ENCODE assay signal across 9 mouse cellular contexts in the genomic region with DNA sequence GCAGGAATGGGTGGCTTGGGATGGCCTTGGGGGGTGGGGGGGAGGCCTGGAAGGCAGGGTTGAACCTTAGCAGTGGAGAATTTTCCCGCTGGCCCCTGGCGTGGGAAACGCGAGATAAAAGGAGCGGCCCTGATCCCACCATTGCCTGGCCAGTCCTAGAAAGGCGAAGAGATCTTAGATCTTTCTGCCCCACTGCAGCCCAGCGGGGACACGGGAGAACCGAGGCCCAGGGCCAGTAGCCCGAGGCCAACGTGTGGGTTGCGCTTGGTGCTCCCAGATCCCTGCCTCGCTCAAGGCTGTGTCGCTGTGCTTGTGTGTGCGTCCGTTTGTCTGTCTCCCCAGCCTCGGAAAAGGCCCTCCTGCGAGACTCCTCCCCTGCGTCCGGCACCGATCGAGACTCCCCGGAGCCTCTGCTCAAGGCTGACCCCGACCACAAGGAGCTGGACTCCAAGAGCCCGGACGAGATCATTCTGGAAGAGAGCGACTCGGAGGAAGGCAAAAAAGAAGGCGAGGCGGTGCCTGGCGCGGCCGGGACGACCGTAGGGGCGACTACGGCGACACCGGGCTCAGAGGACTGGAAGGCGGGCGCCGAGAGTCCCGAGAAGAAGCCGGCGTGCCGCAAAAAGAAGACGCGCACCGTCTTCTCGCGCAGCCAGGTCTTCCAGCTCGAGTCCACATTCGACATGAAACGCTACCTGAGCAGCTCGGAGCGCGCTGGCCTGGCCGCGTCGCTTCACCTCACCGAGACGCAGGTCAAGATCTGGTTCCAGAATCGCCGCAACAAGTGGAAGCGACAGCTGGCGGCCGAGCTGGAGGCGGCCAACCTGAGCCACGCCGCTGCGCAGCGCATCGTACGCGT. TPM values are rescaled to one million over a fixed set of nuclear protein-coding genes. Genes with fewer than 3 reads are reported as not detected.
DNase-seq lines count a peak whose midpoint lies in the region; ATAC-seq and TF ChIP-seq lines count a peak whose summit lies in the region.
"Had no signal": no experiment of that assay in that cellular context is flagged by ENCODE, and none has a peak within 500 bp of the region (broad histone marks: within the 10 kb centered on the region; RNA-seq: fewer than 3 reads in every experiment).

No protein-coding gene starts in this region.

- no peaks in the 10 kb centered on the region for H3K36me3 ChIP-seq in heart, postnatal 0 days (replicated peaks; ENCODE audit: control insufficient read depth, insufficient read depth, low read length)
- no peaks in the 10 kb centered on the region for H3K36me3 ChIP-seq in liver, embryonic 16.5 days (ENCODE audit: control insufficient read depth, insufficient read depth)

- WGBS in heart, postnatal 0 days: under 1% methylated on average over 74 of the region's 75 CpGs
- under 1% methylated on average over 75 of the region's 75 CpGs for WGBS in liver, embryonic 16.5 days (ENCODE audit: insufficient replicate concordance)

- TF ChIP-seq CTCF in heart, postnatal 0 days (IDR thresholded peaks at IDR 0.05; ENCODE audit: low read depth): no peak

- ATAC-seq in heart, postnatal 0 days (ENCODE audit: insufficient read depth, low read depth): no peak
- no peak for ATAC-seq in liver, embryonic 16.5 days (ENCODE audit: low read depth)
- no peak for ATAC-seq in monocyte, adult 5-6 weeks (replicated peaks; ENCODE audit: insufficient number of reproducible peaks, low FRiP score, low TSS enrichment, poor library complexity, severe bottlenecking)

- H3K4me2 ChIP-seq in heart, postnatal 0 days (ENCODE audit: low read depth, low read length): peak overlapping the region; percentile 67
- peak overlapping the region; percentile 39; the same call in 1 of the 2 replicates for H3K4me2 ChIP-seq in liver, embryonic 16.5 days (ENCODE audit: low read depth, low read length)

- no peak overlapping the region for H3K9ac ChIP-seq in heart, postnatal 0 days (replicated peaks; ENCODE audit: low read depth, low read length)
- no peak overlapping the region for H3K9ac ChIP-seq in liver, embryonic 16.5 days (ENCODE audit: low read depth, low read length)

- H3K9me3 ChIP-seq in heart, postnatal 0 days (replicated peaks; ENCODE audit: control insufficient read depth, low read length): no peaks in the 10 kb centered on the region
- no peaks in the 10 kb centered on the region for H3K9me3 ChIP-seq in liver, embryonic 16.5 days (replicated peaks; ENCODE audit: control insufficient read depth, low read length)

- peak overlapping the region; percentile 45 for H3K4me3 ChIP-seq in heart, postnatal 0 days (ENCODE audit: low read depth, low read length)
- peak overlapping the region; percentile 11; the same call in 1 of the 2 replicates for H3K4me3 ChIP-seq in liver, embryonic 16.5 days (ENCODE audit: low read depth, low read length)

- H3K27ac ChIP-seq in heart, postnatal 0 days (ENCODE audit: low read depth): no peak overlapping the region
- H3K27ac ChIP-seq in liver, embryonic 16.5 days (ENCODE audit: low read length): no peak overlapping the region

- peak; percentile 27 to 30 for DNase-seq in cerebellum, postnatal 14 days
- DNase-seq in cerebellum, adult 9-10 months: no peak
- DNase-seq in R1 (ENCODE audit: low read depth, low spot score): peak; percentile 55
- DNase-seq in heart, postnatal 0 days (ENCODE audit: low spot score): no peak
- DNase-seq in layer of hippocampus, postnatal 36 days: no peak
- no peak for DNase-seq in thymus, postnatal 25 days

- peaks cover 99% of the 10 kb centered on the region for H3K27me3 ChIP-seq in heart, postnatal 0 days (ENCODE audit: control insufficient read depth, insufficient read depth, low read length)
- H3K27me3 ChIP-seq in liver, embryonic 16.5 days (ENCODE audit: control insufficient read depth, insufficient read depth, low read depth, low read length): peaks cover 99% of the 10 kb centered on the region

- H3K4me1 ChIP-seq in heart, postnatal 0 days (ENCODE audit: control insufficient read depth, insufficient read depth): peaks cover 23% of the 10 kb centered on the region
- H3K4me1 ChIP-seq in liver, embryonic 16.5 days (ENCODE audit: control insufficient read depth, low read depth, low read length): no peaks in the 10 kb centered on the region; the same call in 1 of the 2 replicates

- TF ChIP-seq EP300 in heart, postnatal 0 days (IDR thresholded peaks at IDR 0.05; ENCODE audit: low read depth): no peak

RNA-seq across cellular contexts. Expression of a gene that starts 1.2 kb away (rescaled TPM):
- not detected in 2 replicates for total RNA-seq in heart, postnatal 0 days (2014; rRNA removed; ENCODE audit: low replicate concordance)
- polyA plus RNA-seq in heart, postnatal 0 days (2015; fragmentation: Nextera tagmentation; extraction: Ambion mirVana): not detected in 2 replicates
- polyA plus RNA-seq in liver, embryonic 16.5 days (2015; fragmentation: Nextera tagmentation; extraction: Ambion mirVana): not detected in 2 replicates
- total RNA-seq in layer of hippocampus, postnatal 36 days (2021): not detected
- total RNA-seq in monocyte, adult 5-6 weeks (2017): not detected in 3 replicates
- polyA plus RNA-seq: gonadal fat pad, adult 2 months had no signal

RNA-seq across cellular contexts. Expression of a gene that starts 4.7 kb away (rescaled TPM):
- total RNA-seq in heart, postnatal 0 days (2014; rRNA removed; ENCODE audit: low replicate concordance): not detected in 2 replicates
- polyA plus RNA-seq in heart, postnatal 0 days (2015; fragmentation: Nextera tagmentation; extraction: Ambion mirVana): not detected in 2 replicates
- not detected in 2 replicates for polyA plus RNA-seq in liver, embryonic 16.5 days (2015; fragmentation: Nextera tagmentation; extraction: Ambion mirVana)
- not detected for total RNA-seq in layer of hippocampus, postnatal 36 days (2021)
- total RNA-seq in monocyte, adult 5-6 weeks (2017): not detected in 3 replicates
- polyA plus RNA-seq: gonadal fat pad, adult 2 months had no signal

RNA-seq across cellular contexts. Expression of a gene that starts 16.2 kb away (rescaled TPM):
- total RNA-seq in heart, postnatal 0 days (2014; rRNA removed; ENCODE audit: low replicate concordance): 75.8 and 89.9 TPM in 2 replicates
- 67.6 and 70.5 TPM in 2 replicates for polyA plus RNA-seq in heart, postnatal 0 days (2015; fragmentation: Nextera tagmentation; extraction: Ambion mirVana)
- polyA plus RNA-seq in liver, embryonic 16.5 days (2015; fragmentation: Nextera tagmentation; extraction: Ambion mirVana): 92.4 and 100 TPM in 2 replicates
- 10 to 100 TPM; 57.4 to 61.9 TPM for total RNA-seq in layer of hippocampus, postnatal 36 days (2021)
- total RNA-seq in monocyte, adult 5-6 weeks (2017): 54.8 to 73.5 TPM (median 65.2 TPM) in 3 replicates

Comparison
In these comparisons a context has a peak if more than half of its experiments do, and no peak if none do; other contexts are left out.
1. DNase-seq: peak in cerebellum, postnatal 14 days (2 of 2) and R1 (single experiment); none in cerebellum, adult 9-10 months (single experiment), heart, postnatal 0 days (single experiment), layer of hippocampus, postnatal 36 days (0 of 2) and thymus, postnatal 25 days (single experiment).